Comparison of ENCODE assay signal across 8 mouse cellular contexts in the genomic region with DNA sequence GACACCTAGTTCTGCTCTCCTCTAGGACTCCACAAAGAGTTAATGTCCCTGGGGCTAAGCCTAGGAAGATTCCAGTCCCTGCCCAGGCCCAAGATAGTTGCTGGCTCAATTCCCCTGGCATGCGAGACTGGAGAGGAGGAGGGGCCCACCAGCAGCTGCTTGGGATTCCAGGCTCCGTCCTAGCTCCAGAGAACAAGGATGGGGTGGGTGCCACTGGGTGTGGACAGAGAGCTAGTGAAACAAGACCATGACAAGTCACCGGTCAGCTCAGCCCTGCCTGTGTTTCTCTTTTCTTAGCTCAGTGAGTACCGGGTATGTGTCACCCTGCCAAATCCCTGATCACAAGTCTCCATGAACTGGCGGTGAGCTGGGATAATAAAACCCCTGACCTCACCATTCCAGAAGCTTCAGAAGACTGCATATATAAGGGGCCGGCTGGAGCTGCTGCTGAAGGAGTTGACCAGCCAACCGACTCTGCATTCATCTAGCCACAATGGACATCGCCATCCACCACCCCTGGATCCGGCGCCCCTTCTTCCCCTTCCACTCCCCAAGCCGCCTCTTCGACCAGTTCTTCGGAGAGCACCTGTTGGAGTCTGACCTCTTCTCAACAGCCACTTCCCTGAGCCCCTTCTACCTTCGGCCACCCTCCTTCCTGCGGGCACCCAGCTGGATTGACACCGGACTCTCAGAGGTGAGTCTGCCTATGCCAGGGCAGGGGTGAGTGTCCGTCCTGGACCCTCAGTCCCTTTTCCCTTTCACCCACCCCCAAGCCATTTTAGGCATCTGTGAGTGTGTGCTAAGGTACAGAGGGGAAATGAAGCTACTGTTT. TPM values are rescaled to one million over a fixed set of nuclear protein-coding genes. Genes with fewer than 3 reads are reported as not detected.
A peak's percentile ranks its signal among the peaks of the same experiment; 100 is the strongest.
DNase-seq lines count a peak whose midpoint lies in the region; ATAC-seq lines count a peak whose summit lies in the region.

No protein-coding gene starts in this region.

- H3K27ac ChIP-seq in embryonic facial prominence, embryonic 13.5 days, result no peak overlapping the region
- no peak overlapping the region for H3K27ac ChIP-seq in embryonic facial prominence, embryonic 10.5 days (replicated peaks)
- peak overlapping the region; percentile 65; the same call in 1 of the 2 replicates for H3K27ac ChIP-seq in stomach, embryonic 15.5 days

- H3K4me3 ChIP-seq in embryonic facial prominence, embryonic 13.5 days, result no peak overlapping the region
- H3K4me3 ChIP-seq in embryonic facial prominence, embryonic 10.5 days, result no peak overlapping the region
- H3K4me3 ChIP-seq in stomach, embryonic 15.5 days (replicated peaks), result peak overlapping the region; percentile 24; the same call in 1 of the 2 replicates

- H3K4me1 ChIP-seq in embryonic facial prominence, embryonic 13.5 days, result peaks cover 18% of the 10 kb centered on the region
- H3K4me1 ChIP-seq in embryonic facial prominence, embryonic 10.5 days, result peaks cover 26% of the 10 kb centered on the region
- peaks cover 11% of the 10 kb centered on the region for H3K4me1 ChIP-seq in stomach, embryonic 15.5 days

- H3K9me3 ChIP-seq in embryonic facial prominence, embryonic 13.5 days, result no peaks in the 10 kb centered on the region
- H3K9me3 ChIP-seq in embryonic facial prominence, embryonic 10.5 days, result no peaks in the 10 kb centered on the region
- no peaks in the 10 kb centered on the region for H3K9me3 ChIP-seq in stomach, embryonic 15.5 days

- DNase-seq in embryonic facial prominence, embryonic 10.5 days (ENCODE audit: low spot score), result no peak
- DNase-seq in cerebellum, adult 18-20 months, result peak; percentile 69 to 76
- DNase-seq in heart, adult 8-10 months (ENCODE audit: low spot score), result peak; percentile 90
- peak; percentile 85 for DNase-seq in kidney, postnatal 10 days
- DNase-seq in lung, adult 18-20 months, result peak; percentile 92 to 93
- DNase-seq in thymus, postnatal 10 days (ENCODE audit: low spot score in 2 of 2), result no peak

- H3K36me3 ChIP-seq in embryonic facial prominence, embryonic 13.5 days, result no peaks in the 10 kb centered on the region
- no peaks in the 10 kb centered on the region for H3K36me3 ChIP-seq in embryonic facial prominence, embryonic 10.5 days (replicated peaks)
- no peaks in the 10 kb centered on the region for H3K36me3 ChIP-seq in stomach, embryonic 15.5 days

- WGBS in embryonic facial prominence, embryonic 13.5 days, result 71% methylated on average over 17 of the region's 17 CpGs
- WGBS in embryonic facial prominence, embryonic 10.5 days, result 74% methylated on average over 17 of the region's 17 CpGs
- 61% methylated on average over 17 of the region's 17 CpGs for WGBS in stomach, embryonic 15.5 days

- H3K9ac ChIP-seq in embryonic facial prominence, embryonic 13.5 days, result no peak overlapping the region
- no peak overlapping the region for H3K9ac ChIP-seq in stomach, embryonic 15.5 days

- H3K4me2 ChIP-seq in embryonic facial prominence, embryonic 13.5 days, result no peak overlapping the region
- peak overlapping the region; percentile 36 for H3K4me2 ChIP-seq in stomach, embryonic 15.5 days

- ATAC-seq in embryonic facial prominence, embryonic 13.5 days (ENCODE audit: insufficient number of reproducible peaks, insufficient read depth, low FRiP score, low TSS enrichment, low read depth), result 0 out of 2 replicates have a peak, but pooled peaks have one; percentile 37
- ATAC-seq in stomach, embryonic 15.5 days (ENCODE audit: insufficient read depth, low FRiP score, low read depth), result peak; percentile 66; the same call in 1 of the 2 replicates

- no peaks in the 10 kb centered on the region; the same call in 1 of the 2 replicates for H3K27me3 ChIP-seq in embryonic facial prominence, embryonic 13.5 days
- peaks cover 19% of the 10 kb centered on the region for H3K27me3 ChIP-seq in embryonic facial prominence, embryonic 10.5 days (replicated peaks; ENCODE audit: low read depth, poor library complexity, severe bottlenecking)
- H3K27me3 ChIP-seq in stomach, embryonic 15.5 days (replicated peaks), result no peaks in the 10 kb centered on the region

RNA-seq across cellular contexts. Expression of a gene that starts 0.8 kb away (rescaled TPM):
- 4.8 and 5.7 TPM in 2 replicates for polyA plus RNA-seq in embryonic facial prominence, embryonic 13.5 days (2015; fragmentation: Nextera tagmentation; extraction: Ambion mirVana)
- 2.8 and 3.7 TPM in 2 replicates for polyA plus RNA-seq in embryonic facial prominence, embryonic 10.5 days (2016; fragmentation: Nextera tagmentation; extraction: Ambion mirVana)
- 100 to 1,000 TPM; 150 to 156 (median 152) TPM for total RNA-seq in heart, adult 8-10 months (2022)
- polyA plus RNA-seq in stomach, embryonic 15.5 days (2015; fragmentation: Nextera tagmentation; extraction: Ambion mirVana), result 5.4 and 6.9 TPM in 2 replicates

RNA-seq across cellular contexts. Expression of a gene that starts 1.9 kb away (rescaled TPM):
- 17.1 and 21.3 TPM in 2 replicates for polyA plus RNA-seq in embryonic facial prominence, embryonic 13.5 days (2015; fragmentation: Nextera tagmentation; extraction: Ambion mirVana)
- polyA plus RNA-seq in embryonic facial prominence, embryonic 10.5 days (2016; fragmentation: Nextera tagmentation; extraction: Ambion mirVana), result 12.3 and 12.9 TPM in 2 replicates
- 1,000 to 10,000 TPM; 3,411 to 4,078 (median 3,658) TPM for total RNA-seq in heart, adult 8-10 months (2022)
- polyA plus RNA-seq in stomach, embryonic 15.5 days (2015; fragmentation: Nextera tagmentation; extraction: Ambion mirVana), result 64.1 and 74.6 TPM in 2 replicates

RNA-seq across cellular contexts. Expression of a gene that starts 6.7 kb away (rescaled TPM):
- 6.0 and 6.7 TPM in 2 replicates for polyA plus RNA-seq in embryonic facial prominence, embryonic 13.5 days (2015; fragmentation: Nextera tagmentation; extraction: Ambion mirVana)
- polyA plus RNA-seq in embryonic facial prominence, embryonic 10.5 days (2016; fragmentation: Nextera tagmentation; extraction: Ambion mirVana), result 3.8 and 4.1 TPM in 2 replicates
- total RNA-seq in heart, adult 8-10 months (2022), result 1 to 10 TPM; 2.8 to 6.4 (median 4.9) TPM
- polyA plus RNA-seq in stomach, embryonic 15.5 days (2015; fragmentation: Nextera tagmentation; extraction: Ambion mirVana), result 16.0 and 17.5 TPM in 2 replicates

RNA-seq across cellular contexts. Expression of a gene that starts 13.7 kb away (rescaled TPM):
- polyA plus RNA-seq in embryonic facial prominence, embryonic 13.5 days (2015; fragmentation: Nextera tagmentation; extraction: Ambion mirVana), result 22.6 and 23.3 TPM in 2 replicates
- polyA plus RNA-seq in embryonic facial prominence, embryonic 10.5 days (2016; fragmentation: Nextera tagmentation; extraction: Ambion mirVana), result 31.6 and 32.6 TPM in 2 replicates
- 10 to 100 TPM in 1 of 4 experiments, 1 to 10 TPM in 3; 5.3 to 12.8 (median 6.1) TPM for total RNA-seq in heart, adult 8-10 months (2022)
- 8.0 and 10.9 TPM in 2 replicates for polyA plus RNA-seq in stomach, embryonic 15.5 days (2015; fragmentation: Nextera tagmentation; extraction: Ambion mirVana)

RNA-seq across cellular contexts. Expression of a gene that starts 15.0 kb away (rescaled TPM):
- polyA plus RNA-seq in embryonic facial prominence, embryonic 13.5 days (2015; fragmentation: Nextera tagmentation; extraction: Ambion mirVana), result 11.1 and 12.4 TPM in 2 replicates
- 13.2 and 13.4 TPM in 2 replicates for polyA plus RNA-seq in embryonic facial prominence, embryonic 10.5 days (2016; fragmentation: Nextera tagmentation; extraction: Ambion mirVana)
- total RNA-seq in heart, adult 8-10 months (2022), result 1 to 10 TPM; 4.9 to 6.9 (median 5.1) TPM
- 12.3 and 12.5 TPM in 2 replicates for polyA plus RNA-seq in stomach, embryonic 15.5 days (2015; fragmentation: Nextera tagmentation; extraction: Ambion mirVana)

Comparison
In these comparisons a context has a peak if more than half of its experiments do, and no peak if none do; other contexts are left out.
1. DNase-seq: peak in cerebellum, adult 18-20 months (2 of 2), heart, adult 8-10 months (single experiment), kidney, postnatal 10 days (single experiment) and lung, adult 18-20 months (2 of 2); none in embryonic facial prominence, embryonic 10.5 days (single experiment) and thymus, postnatal 10 days (0 of 2).